Mouse (Mus musculus): ENCODE data around the gene Dkkl1.

- TF ChIP-seq CTCF (IDR thresholded peaks at IDR 0.05; ENCODE audit: extremely low read depth, insufficient read depth, insufficient read length, insufficient replicate concordance) (no peak), POLR2A (IDR thresholded peaks at IDR 0.05; ENCODE audit: low read depth, low read length) (no peak)
Observed at GRCm38 (mm10) chr7:45247666-45248065, 35.7 kb upstream of the Dkkl1 start.
